Mouse (Mus musculus) hindbrain, embryonic 12.5 days (tissue): ENCODE measurements around the gene Spg21. TPM values are rescaled to one million over a fixed set of nuclear protein-coding genes. Genes with fewer than 3 reads are reported as not detected.

ENCODE experiments used
- ATAC-seq: fragments of 200-750 bp; cut with Nextera tagmentation; 2 replicates; pipeline ENCODE4 v1.8.0; 2017; ENCODE audit warnings: moderate TSS enrichment; ENCODE audit not compliant: low FRiP score
- H3K27ac ChIP-seq: fragments of 300-500 bp; sonication (generic); 2 replicates; pipeline ENCODE4 v1.5.1; 2016; ENCODE audit warnings: mild to moderate bottlenecking
- H3K27me3 ChIP-seq: fragments of 300-500 bp; sonication (generic); 2 replicates; pipeline ENCODE4 v1.6.1; 2016; ENCODE audit warnings: mild to moderate bottlenecking
- H3K36me3 ChIP-seq: fragments of 300-500 bp; sonication (generic); 2 replicates; pipeline ENCODE4 v1.6.1; 2016; ENCODE audit warnings: mild to moderate bottlenecking
- H3K4me1 ChIP-seq: fragments of 300-500 bp; sonication (generic); 2 replicates; pipeline ENCODE4 v1.6.1; 2016
- H3K4me2 ChIP-seq: fragments of 300-500 bp; sonication (generic); replicated peaks from 2 replicates; pipeline ENCODE4 v1.6.1; 2016; ENCODE audit warnings: mild to moderate bottlenecking
- H3K4me3 ChIP-seq: fragments of 300-500 bp; sonication (generic); 2 replicates; pipeline ENCODE4 v1.5.1; 2016; ENCODE audit warnings: mild to moderate bottlenecking
- H3K9ac ChIP-seq: fragments of 300-500 bp; sonication (generic); 2 replicates; pipeline ENCODE4 v1.6.1; 2016; ENCODE audit warnings: mild to moderate bottlenecking, moderate library complexity
- H3K9me3 ChIP-seq: fragments of 300-500 bp; sonication (generic); replicated peaks from 2 replicates; pipeline ENCODE4 v1.6.1; 2016; ENCODE audit warnings: mild to moderate bottlenecking
- WGBS: fragments of 180-500 bp; shearing (Covaris S2); methylation state at CpG from one replicate; pipeline ENCODE4 v1.1.7; 2016; 5-methylcytosine and 5-hydroxymethylcytosine counted together
- polyA plus RNA-seq: library from polyadenylated mRNA; unstranded; fragments of >200 nt; fragmentation: Nextera tagmentation; extraction: Ambion mirVana; gene quantifications from 2 replicates; pipeline ENCODE4 v1.2.1, GENCODE M21; 2016

Gene Spg21
- polyA plus RNA-seq, 1 experiment from 2014 or later = 121 TPM

- Histone ChIP-seq H3K4me1 (no peaks in the 10 kb centered on the region), H3K4me2 (no peak overlapping the region), H3K27me3 (no peaks in the 10 kb centered on the region), H3K9ac (no peak overlapping the region), H3K4me3 (no peak overlapping the region), H3K36me3 (peaks cover 31% of the 10 kb centered on the region), H3K9me3 (no peaks in the 10 kb centered on the region), H3K27ac (no peak overlapping the region)
- no peak for ATAC-seq
- WGBS = 91% methylated on average over 3 of the region's 3 CpGs
These were observed 30.7 kb downstream of the Spg21 start for GRCm38 (mm10) chr9:65491476-65491875.

DNA sequence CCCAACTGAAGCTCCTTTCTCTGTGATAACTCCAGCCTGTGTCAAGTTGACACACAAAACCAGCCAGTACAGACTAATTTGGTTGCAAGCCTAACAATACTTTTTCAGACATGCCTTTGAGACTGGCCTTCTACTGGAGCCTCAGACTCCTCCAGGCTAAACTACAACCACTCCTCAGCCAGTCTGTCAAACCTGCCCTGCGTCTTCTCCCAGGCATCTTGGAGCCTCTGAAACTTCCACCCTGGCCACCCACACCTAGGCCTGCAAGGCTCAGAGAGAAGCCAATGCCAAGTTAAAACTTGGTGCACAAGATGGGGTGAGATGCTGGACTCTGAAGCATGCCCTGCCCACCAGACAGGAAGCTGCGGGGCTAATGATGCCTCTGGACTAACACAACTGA, 31.6 kb downstream of the Spg21 start:
- H3K4me3 ChIP-seq = no peak overlapping the region
- H3K4me1 ChIP-seq = no peaks in the 10 kb centered on the region
- 88% methylated on average over 2 of the region's 2 CpGs for WGBS
- no peak overlapping the region for H3K4me2 ChIP-seq
- no peak for ATAC-seq
- no peak overlapping the region for H3K27ac ChIP-seq
- H3K36me3 ChIP-seq = peaks cover 23% of the 10 kb centered on the region; the same call in 1 of the 2 replicates
- no peak overlapping the region for H3K9ac ChIP-seq
- H3K9me3 ChIP-seq = no peaks in the 10 kb centered on the region
- no peaks in the 10 kb centered on the region for H3K27me3 ChIP-seq

DNA sequence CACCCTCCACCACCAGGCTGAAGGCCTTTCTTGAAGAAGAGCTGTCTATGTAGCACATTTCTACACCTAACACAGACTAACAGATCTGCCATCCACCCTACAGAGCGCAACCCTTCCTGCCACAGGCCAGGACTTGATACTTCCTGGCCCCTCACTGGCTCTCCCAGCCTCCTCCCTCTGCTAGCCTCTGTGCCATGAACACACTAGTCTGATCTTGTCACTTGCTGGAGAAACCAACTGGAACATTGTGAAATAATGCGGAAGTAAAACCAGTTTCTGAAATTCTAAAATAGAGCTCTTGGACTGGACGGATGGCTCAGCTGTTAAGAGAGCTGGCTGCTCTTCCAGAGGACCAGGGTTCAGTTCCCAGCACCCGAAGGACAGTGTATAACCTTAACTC, 32.1 kb downstream of the Spg21 start:
- Histone ChIP-seq H3K27me3 (no peaks in the 10 kb centered on the region), H3K9ac (no peak overlapping the region), H3K9me3 (no peaks in the 10 kb centered on the region), H3K4me1 (no peaks in the 10 kb centered on the region), H3K4me2 (no peak overlapping the region), H3K27ac (no peak overlapping the region), H3K4me3 (no peak overlapping the region), H3K36me3 (peaks cover 18% of the 10 kb centered on the region; the same call in 1 of the 2 replicates)
- 92% methylated on average over 4 of the region's 4 CpGs for WGBS
- ATAC-seq = no peak

GRCm38 (mm10) chr9:65502146-65502545, 41.4 kb downstream of the Spg21 start:
- H3K4me1 ChIP-seq = no peaks in the 10 kb centered on the region
- ATAC-seq = no peak
- H3K4me2 ChIP-seq = no peak overlapping the region
- H3K27me3 ChIP-seq = no peaks in the 10 kb centered on the region
- H3K4me3 ChIP-seq = no peak overlapping the region
- H3K9me3 ChIP-seq = no peaks in the 10 kb centered on the region
- WGBS = 65% methylated on average over 8 of the region's 8 CpGs
- H3K9ac ChIP-seq = no peak overlapping the region
- no peak overlapping the region for H3K27ac ChIP-seq
- H3K36me3 ChIP-seq = no peaks in the 10 kb centered on the region

DNA sequence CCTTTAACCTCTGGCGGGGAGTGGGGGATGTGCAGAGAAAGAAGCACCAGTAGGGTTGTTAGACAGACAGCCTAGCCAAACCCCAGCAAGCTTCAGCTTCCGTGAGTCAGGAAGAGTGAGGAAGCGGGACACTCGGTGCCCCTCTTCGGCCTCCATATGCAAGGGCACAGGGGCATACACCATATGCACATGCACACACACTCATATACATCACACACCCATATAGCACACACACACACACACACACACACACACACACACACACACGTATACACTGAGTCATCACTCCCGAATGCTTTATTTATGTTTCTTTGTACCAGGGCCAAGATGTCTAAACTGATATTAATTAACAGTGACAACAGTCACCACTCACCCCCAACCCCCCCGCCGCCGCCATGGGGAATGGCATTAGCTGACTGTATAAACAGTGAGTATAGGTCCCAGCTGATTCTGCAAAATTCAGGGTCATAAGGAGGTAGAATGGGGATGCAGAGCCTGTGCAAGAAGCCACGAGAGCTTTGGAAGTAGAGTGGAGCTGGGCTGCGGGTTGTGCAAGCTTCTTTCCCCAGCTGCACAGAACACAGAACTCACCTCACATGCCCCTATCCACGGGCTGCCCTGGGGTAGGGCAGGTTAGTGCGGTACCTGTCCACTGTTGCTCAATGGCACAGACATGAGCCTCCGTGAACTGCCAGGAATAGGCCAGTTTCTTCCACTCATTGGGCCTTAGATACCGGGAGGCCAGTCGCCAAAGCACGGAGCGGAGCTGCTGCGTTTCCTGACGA, 42.2 kb downstream of the Spg21 start:
- H3K4me3 ChIP-seq = no peak overlapping the region
- H3K27me3 ChIP-seq = no peaks in the 10 kb centered on the region
- H3K4me2 ChIP-seq = no peak overlapping the region
- no peak overlapping the region for H3K27ac ChIP-seq
- WGBS = 83% methylated on average over 21 of the region's 21 CpGs
- no peaks in the 10 kb centered on the region for H3K36me3 ChIP-seq
- H3K9ac ChIP-seq = no peak overlapping the region
- no peaks in the 10 kb centered on the region for H3K4me1 ChIP-seq
- no peak for ATAC-seq
- no peaks in the 10 kb centered on the region for H3K9me3 ChIP-seq

- H3K9ac ChIP-seq = no peak overlapping the region
- WGBS = 75% methylated on average over 7 of the region's 7 CpGs
- H3K4me3 ChIP-seq = no peak overlapping the region
- no peaks in the 10 kb centered on the region for H3K9me3 ChIP-seq
- ATAC-seq = no peak
- no peaks in the 10 kb centered on the region for H3K36me3 ChIP-seq
- H3K4me1 ChIP-seq = 0 out of 2 replicates have a peak, but pooled peaks cover 2% of the 10 kb centered on the region
- no peaks in the 10 kb centered on the region for H3K27me3 ChIP-seq
- H3K27ac ChIP-seq = no peak overlapping the region
- no peak overlapping the region for H3K4me2 ChIP-seq
These were observed 47.7 kb downstream of the Spg21 start for GRCm38 (mm10) chr9:65508449-65508848.

GRCm38 (mm10) chr9:65512520-65512919, 51.8 kb downstream of the Spg21 start:
- Histone ChIP-seq H3K27me3 (no peaks in the 10 kb centered on the region), H3K4me1 (peaks cover 12% of the 10 kb centered on the region), H3K4me3 (no peak overlapping the region), H3K4me2 (no peak overlapping the region), H3K27ac (no peak overlapping the region), H3K9me3 (no peaks in the 10 kb centered on the region), H3K36me3 (no peaks in the 10 kb centered on the region), H3K9ac (no peak overlapping the region)
- no peak for ATAC-seq
- WGBS = 94% methylated on average over 3 of the region's 3 CpGs

DNA sequence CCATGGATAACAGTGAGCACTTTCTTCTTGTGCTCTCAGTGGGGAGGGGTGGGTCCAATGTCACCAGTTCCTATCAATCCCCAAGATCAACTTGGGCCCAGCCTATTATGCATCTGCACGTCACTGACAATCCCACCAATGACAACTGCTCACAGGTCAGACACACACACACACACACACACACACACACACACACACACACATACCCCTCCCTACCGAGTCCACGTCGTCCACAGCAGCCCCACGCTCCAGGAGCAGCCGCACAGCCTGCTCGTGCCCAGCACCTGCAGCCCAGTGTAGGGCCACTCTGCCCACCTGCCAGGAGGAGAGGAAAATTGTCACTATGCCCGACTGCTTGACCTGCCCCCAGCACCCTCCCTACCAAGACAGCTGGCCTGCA, 53.7 kb downstream of the Spg21 start:
- WGBS = 77% methylated on average over 8 of the region's 8 CpGs
- Histone ChIP-seq H3K9ac (no peak overlapping the region), H3K9me3 (no peaks in the 10 kb centered on the region), H3K27me3 (no peaks in the 10 kb centered on the region), H3K4me3 (no peak overlapping the region), H3K27ac (peak overlapping the region; percentile 30; the same call in 1 of the 2 replicates), H3K36me3 (no peaks in the 10 kb centered on the region), H3K4me2 (no peak overlapping the region), H3K4me1 (peaks cover 12% of the 10 kb centered on the region)
- no peak for ATAC-seq

GRCm38 (mm10) chr9:65514851-65515261, 54.1 kb downstream of the Spg21 start:
- no peak overlapping the region for H3K4me3 ChIP-seq
- ATAC-seq = peak; percentile 22; the same call in 1 of the 2 replicates
- no peaks in the 10 kb centered on the region for H3K9me3 ChIP-seq
- H3K9ac ChIP-seq = no peak overlapping the region
- H3K4me1 ChIP-seq = peaks cover 12% of the 10 kb centered on the region
- no peak overlapping the region for H3K4me2 ChIP-seq
- H3K27ac ChIP-seq = peak overlapping the region; percentile 30; the same call in 1 of the 2 replicates
- H3K36me3 ChIP-seq = no peaks in the 10 kb centered on the region
- WGBS = 45% methylated on average over 3 of the region's 3 CpGs
- no peaks in the 10 kb centered on the region for H3K27me3 ChIP-seq

DNA sequence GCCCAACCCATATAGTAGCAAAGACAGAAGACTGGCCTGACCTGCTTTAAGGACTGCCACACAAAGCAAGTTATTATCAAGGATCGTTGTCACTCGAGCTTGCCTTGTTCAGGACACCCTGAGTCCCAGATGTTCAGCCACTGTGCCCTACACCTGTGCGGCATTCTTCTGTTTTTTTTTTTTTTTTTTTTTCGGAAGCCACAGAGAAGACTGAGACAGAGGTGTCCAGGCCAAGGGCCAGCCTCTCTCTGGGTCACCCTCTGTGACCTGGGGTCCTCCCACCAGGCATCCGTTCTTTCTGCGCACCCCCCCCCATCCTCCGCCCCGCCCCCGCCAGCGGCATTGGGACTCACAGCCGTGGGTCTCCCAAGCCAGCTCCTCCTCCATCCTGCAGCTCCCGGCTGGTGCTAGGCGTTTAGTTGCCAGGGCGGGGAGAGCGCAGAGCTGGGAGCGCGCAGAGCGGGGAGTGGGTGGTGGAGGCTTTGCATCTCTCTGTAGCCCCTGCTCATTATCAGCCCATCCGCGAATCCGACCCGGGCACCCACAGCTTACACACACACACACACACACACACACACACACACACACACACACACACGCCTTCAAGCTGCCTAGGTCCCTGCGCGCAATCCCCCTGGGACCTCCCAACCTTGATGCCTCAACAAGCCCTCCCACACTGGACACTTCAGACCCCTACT, 59.2 kb downstream of the Spg21 start, which contains the start of gene Ankdd1a:
TSS of gene Ankdd1a (minus strand) at position 387 of the 698 bp plus-strand sequence.
- peaks cover 15% of the 10 kb centered on the region for H3K4me1 ChIP-seq
- WGBS = 7% methylated on average over 23 of the region's 25 CpGs
- no peak within 1 kb of the TSS for H3K27ac ChIP-seq
- peak within 1 kb of the TSS; percentile 55 for H3K4me2 ChIP-seq
- peak within 1 kb of the TSS; percentile 32 for H3K4me3 ChIP-seq
- 0 out of 2 replicates have a peak, but pooled peaks cover 5% of the 10 kb centered on the region for H3K27me3 ChIP-seq
- no peaks in the 10 kb centered on the region for H3K36me3 ChIP-seq
- H3K9me3 ChIP-seq = no peaks in the 10 kb centered on the region
- H3K9ac ChIP-seq = peak within 1 kb of the TSS; percentile 60
- peak; percentile 72 for ATAC-seq

DNA sequence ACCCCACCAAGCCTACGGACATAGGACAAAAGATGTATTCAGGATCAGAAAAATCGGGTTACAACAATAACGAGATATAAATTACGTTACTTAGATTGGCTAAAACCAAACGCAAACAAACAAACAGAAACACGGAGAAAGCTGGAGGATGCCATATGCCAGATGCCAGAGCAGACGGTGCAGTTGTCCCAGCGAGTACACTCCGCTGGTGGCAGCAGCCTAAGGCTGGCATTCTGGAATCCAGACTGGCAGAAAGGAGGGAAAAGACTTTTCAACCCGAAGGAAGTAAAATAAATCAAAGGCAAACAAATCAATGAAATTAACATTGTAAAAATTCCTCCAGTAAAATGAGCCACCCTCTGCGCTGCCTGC, 59.7 kb downstream of the Spg21 start:
- H3K9me3 ChIP-seq = no peaks in the 10 kb centered on the region
- H3K36me3 ChIP-seq = no peaks in the 10 kb centered on the region
- 0 out of 2 replicates have a peak, but pooled peaks cover 5% of the 10 kb centered on the region for H3K27me3 ChIP-seq
- peak overlapping the region; percentile 55 for H3K4me2 ChIP-seq
- H3K4me3 ChIP-seq = peak overlapping the region; percentile 32
- no peak overlapping the region for H3K27ac ChIP-seq
- peak overlapping the region; percentile 60 for H3K9ac ChIP-seq
- 18% methylated on average over 11 of the region's 11 CpGs for WGBS
- H3K4me1 ChIP-seq = peaks cover 11% of the 10 kb centered on the region
- peak; percentile 11; the same call in 1 of the 2 replicates for ATAC-seq

- Histone ChIP-seq H3K4me3 (no peak overlapping the region), H3K9me3 (no peaks in the 10 kb centered on the region), H3K27me3 (0 out of 2 replicates have a peak, but pooled peaks cover 5% of the 10 kb centered on the region), H3K36me3 (no peaks in the 10 kb centered on the region), H3K4me2 (no peak overlapping the region), H3K4me1 (peaks cover 11% of the 10 kb centered on the region), H3K9ac (no peak overlapping the region), H3K27ac (no peak overlapping the region)
- WGBS = 22% methylated on average over 14 of the region's 14 CpGs
- peak; percentile 72 for ATAC-seq
These were observed 63.0 kb downstream of the Spg21 start for GRCm38 (mm10) chr9:65523611-65524364.
